In genomic region chr2:49272295-49272967, GRCm38 (mm10) we compare ENCODE assay signal across 12 mouse cellular contexts.
DNase-seq lines count a peak whose midpoint lies in the region; ATAC-seq and TF ChIP-seq lines count a peak whose summit lies in the region.
"Had no signal": no experiment of that assay in that cellular context is flagged by ENCODE, and none has a peak within 500 bp of the region (broad histone marks: within the 10 kb centered on the region; RNA-seq: fewer than 3 reads in every experiment).

No protein-coding gene starts in this region.

- 19% methylated on average over 11 of the region's 11 CpGs for WGBS in forebrain, postnatal 0 days
- WGBS in midbrain, embryonic 11.5 days = 14% methylated on average over 11 of the region's 11 CpGs
- WGBS in intestine, postnatal 0 days = 41% methylated on average over 11 of the region's 11 CpGs
- WGBS in heart, embryonic 12.5 days = 31% methylated on average over 11 of the region's 11 CpGs

- no peaks in the 10 kb centered on the region for H3K27me3 ChIP-seq in forebrain, postnatal 0 days (ENCODE audit: insufficient read depth, low read length)
- H3K27me3 ChIP-seq in midbrain, embryonic 11.5 days (ENCODE audit: control insufficient read depth, insufficient read depth, low read length) = no peaks in the 10 kb centered on the region
- H3K27me3 ChIP-seq in intestine, postnatal 0 days (replicated peaks; ENCODE audit: control insufficient read depth, insufficient read depth, low read length) = no peaks in the 10 kb centered on the region
- H3K27me3 ChIP-seq in heart, embryonic 12.5 days (replicated peaks) = no peaks in the 10 kb centered on the region
- H3K27me3 ChIP-seq: heart, embryonic 13.5 days; limb, embryonic 12.5 days had no signal

- peak; percentile 81 for ATAC-seq in forebrain, postnatal 0 days
- ATAC-seq in midbrain, embryonic 11.5 days (ENCODE audit: low FRiP score) = peak; percentile 94
- ATAC-seq in intestine, postnatal 0 days = no peak
- no peak for ATAC-seq in heart, embryonic 12.5 days (ENCODE audit: insufficient number of reproducible peaks, low FRiP score)

- H3K4me3 ChIP-seq in forebrain, postnatal 0 days (ENCODE audit: low read depth, low read length) = no peak overlapping the region
- no peak overlapping the region for H3K4me3 ChIP-seq in midbrain, embryonic 11.5 days (ENCODE audit: low read depth, low read length)
- H3K4me3 ChIP-seq in intestine, postnatal 0 days (ENCODE audit: low read depth, low read length) = no peak overlapping the region
- H3K4me3 ChIP-seq in heart, embryonic 12.5 days = no peak overlapping the region
- H3K4me3 ChIP-seq: heart, embryonic 13.5 days; limb, embryonic 12.5 days had no signal

- no peaks in the 10 kb centered on the region for H3K4me1 ChIP-seq in forebrain, postnatal 0 days (ENCODE audit: insufficient read depth)
- H3K4me1 ChIP-seq in midbrain, embryonic 11.5 days (ENCODE audit: control insufficient read depth, insufficient read depth, low read length) = peaks cover 8% of the 10 kb centered on the region
- no peaks in the 10 kb centered on the region for H3K4me1 ChIP-seq in intestine, postnatal 0 days (replicated peaks; ENCODE audit: control insufficient read depth, insufficient read depth, low read length)
- no peaks in the 10 kb centered on the region for H3K4me1 ChIP-seq in heart, embryonic 12.5 days (replicated peaks)
- H3K4me1 ChIP-seq: limb, embryonic 12.5 days had no signal

- peak; percentile 29 for DNase-seq in left cerebral cortex, postnatal 4 days
- DNase-seq in left cerebral cortex, postnatal 25 days (ENCODE audit: low spot score in 2 of 2) = no peak
- DNase-seq in forebrain, postnatal 0 days = peak; percentile 19
- peak; percentile 93 for DNase-seq in midbrain, embryonic 11.5 days (ENCODE audit: low spot score, missing footprints)
- DNase-seq in urinary bladder, postnatal 14 days (ENCODE audit: low spot score) = no peak
- DNase-seq in cerebellum, adult 11-12 months = no peak
- DNase-seq: kidney, adult 2 months had no signal

- H3K4me2 ChIP-seq in forebrain, postnatal 0 days (ENCODE audit: low read depth) = no peak overlapping the region
- H3K4me2 ChIP-seq in midbrain, embryonic 11.5 days = peak overlapping the region; percentile 12; the same call in 1 of the 2 replicates
- no peak overlapping the region for H3K4me2 ChIP-seq in intestine, postnatal 0 days (replicated peaks; ENCODE audit: low read depth)
- no peak overlapping the region for H3K4me2 ChIP-seq in heart, embryonic 12.5 days
- H3K4me2 ChIP-seq: heart, embryonic 13.5 days; limb, embryonic 12.5 days had no signal

- H3K9ac ChIP-seq in forebrain, postnatal 0 days = no peak overlapping the region
- no peak overlapping the region for H3K9ac ChIP-seq in midbrain, embryonic 11.5 days (ENCODE audit: low read length)
- H3K9ac ChIP-seq in intestine, postnatal 0 days (ENCODE audit: low read depth, low read length) = no peak overlapping the region
- no peak overlapping the region for H3K9ac ChIP-seq in heart, embryonic 12.5 days
- H3K9ac ChIP-seq: heart, embryonic 13.5 days; limb, embryonic 12.5 days had no signal

- no peak for TF ChIP-seq CTCF in forebrain, postnatal 0 days (IDR thresholded peaks at IDR 0.05; ENCODE audit: low read depth)
- TF ChIP-seq CTCF in intestine, postnatal 0 days (IDR thresholded peaks at IDR 0.05; ENCODE audit: low read depth) = no peak

- no peaks in the 10 kb centered on the region for H3K9me3 ChIP-seq in forebrain, postnatal 0 days (ENCODE audit: low read length)
- no peaks in the 10 kb centered on the region for H3K9me3 ChIP-seq in midbrain, embryonic 11.5 days (ENCODE audit: control insufficient read depth, low read length)
- H3K9me3 ChIP-seq in intestine, postnatal 0 days (ENCODE audit: control insufficient read depth) = no peaks in the 10 kb centered on the region
- 0 out of 2 replicates have a peak, but pooled peaks cover under 1% of the 10 kb centered on the region for H3K9me3 ChIP-seq in heart, embryonic 12.5 days (replicated peaks)
- H3K9me3 ChIP-seq: heart, embryonic 13.5 days; limb, embryonic 12.5 days had no signal

- no peak overlapping the region for H3K27ac ChIP-seq in forebrain, postnatal 0 days (ENCODE audit: low read depth, low read length)
- H3K27ac ChIP-seq in midbrain, embryonic 11.5 days (ENCODE audit: low read depth, low read length) = no peak overlapping the region
- no peak overlapping the region for H3K27ac ChIP-seq in intestine, postnatal 0 days (ENCODE audit: low read depth, low read length)
- no peak overlapping the region for H3K27ac ChIP-seq in heart, embryonic 12.5 days (ENCODE audit: poor library complexity, severe bottlenecking)
- H3K27ac ChIP-seq: heart, embryonic 13.5 days; limb, embryonic 12.5 days; macrophage had no signal

- intact Hi-C loops in left cerebral cortex, postnatal 4 days (cut with DNase I) = no loop called here
- intact Hi-C loops in left cerebral cortex, postnatal 25 days (cut with DNase I) = no loop called here

- 0 out of 2 replicates have a peak, but pooled peaks cover 6% of the 10 kb centered on the region for H3K36me3 ChIP-seq in forebrain, postnatal 0 days (ENCODE audit: insufficient read depth)
- H3K36me3 ChIP-seq in midbrain, embryonic 11.5 days (ENCODE audit: control insufficient read depth, insufficient read depth, low read length) = no peaks in the 10 kb centered on the region
- H3K36me3 ChIP-seq in intestine, postnatal 0 days (ENCODE audit: control insufficient read depth, insufficient read depth) = no peaks in the 10 kb centered on the region
- H3K36me3 ChIP-seq in heart, embryonic 12.5 days = peaks cover 2% of the 10 kb centered on the region; the same call in 1 of the 2 replicates

Comparison
In these comparisons a context has a peak if more than half of its experiments do, and no peak if none do; other contexts are left out.
1. DNase-seq: peak in left cerebral cortex, postnatal 4 days (single experiment), forebrain, postnatal 0 days (single experiment) and midbrain, embryonic 11.5 days (single experiment); none in left cerebral cortex, postnatal 25 days (0 of 2), urinary bladder, postnatal 14 days (single experiment) and cerebellum, adult 11-12 months (single experiment).
2. ATAC-seq: peak in forebrain, postnatal 0 days (single experiment) and midbrain, embryonic 11.5 days (single experiment); none in intestine, postnatal 0 days (single experiment) and heart, embryonic 12.5 days (single experiment).